13 mouse cellular contexts compared by ENCODE assay signal in the genomic region with DNA sequence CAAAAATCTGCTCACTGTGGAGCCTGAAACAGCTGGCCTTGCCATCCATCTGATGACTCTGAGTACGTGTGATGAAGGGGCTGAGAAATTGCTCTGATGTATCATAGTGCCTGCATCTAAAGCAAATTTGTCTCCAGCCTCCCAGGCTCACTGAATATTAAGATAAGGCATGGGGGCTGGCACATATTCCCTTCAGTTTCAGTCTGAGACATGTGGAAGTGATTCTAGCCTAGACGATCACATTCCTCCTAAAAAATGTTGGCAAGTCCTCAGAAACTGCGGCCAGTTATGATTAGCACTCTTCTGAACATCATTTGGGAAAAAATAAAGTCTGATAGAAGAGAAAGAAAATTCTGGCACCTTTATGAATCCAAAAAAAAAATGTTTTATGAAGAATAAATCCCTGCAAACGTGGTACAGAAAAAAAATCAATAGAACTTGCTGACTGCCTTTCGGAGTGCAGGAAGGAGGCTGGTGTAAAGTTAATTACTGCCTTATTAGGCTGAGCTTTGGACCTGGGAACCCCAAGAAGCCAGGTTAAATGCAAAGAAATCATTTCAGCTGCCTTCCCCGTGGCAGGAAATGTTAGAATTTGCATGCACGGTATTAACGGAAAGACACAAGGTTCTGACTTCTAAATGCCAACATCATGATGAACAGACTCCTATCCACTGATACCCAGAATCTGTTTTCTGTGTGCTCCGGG.
DNase-seq lines count a peak whose midpoint lies in the region; ATAC-seq and TF ChIP-seq lines count a peak whose summit lies in the region.
"Had no signal": no experiment of that assay in that cellular context is flagged by ENCODE, and none has a peak within 500 bp of the region (broad histone marks: within the 10 kb centered on the region; RNA-seq: fewer than 3 reads in every experiment).

No protein-coding gene starts in this region.

- H3K36me3 ChIP-seq in heart, embryonic 11.5 days (ENCODE audit: control insufficient read depth, insufficient read depth, low read length), result no peaks in the 10 kb centered on the region
- H3K36me3 ChIP-seq in lung, postnatal 0 days (ENCODE audit: insufficient read depth, low read length), result no peaks in the 10 kb centered on the region
- H3K36me3 ChIP-seq in liver, embryonic 11.5 days (ENCODE audit: control insufficient read depth, insufficient read depth, low read length), result no peaks in the 10 kb centered on the region

- H3K4me2 ChIP-seq in heart, embryonic 11.5 days, result no peak overlapping the region
- no peak overlapping the region for H3K4me2 ChIP-seq in lung, postnatal 0 days (replicated peaks; ENCODE audit: low read depth, low read length)
- no peak overlapping the region for H3K4me2 ChIP-seq in liver, embryonic 11.5 days

- H3K9ac ChIP-seq in heart, embryonic 11.5 days (ENCODE audit: low read depth, low read length), result no peak overlapping the region
- no peak overlapping the region for H3K9ac ChIP-seq in lung, postnatal 0 days (replicated peaks; ENCODE audit: low read depth)
- H3K9ac ChIP-seq in liver, embryonic 11.5 days (ENCODE audit: low read depth, low read length), result no peak overlapping the region

- intact Hi-C loops in heart, postnatal 14 days (cut with DNase I), result no loop called here

- 65% methylated on average over 9 of the region's 9 CpGs for WGBS in heart, embryonic 11.5 days (ENCODE audit: insufficient replicate concordance)
- 47% methylated on average over 9 of the region's 9 CpGs for WGBS in lung, postnatal 0 days
- 57% methylated on average over 9 of the region's 9 CpGs for WGBS in liver, embryonic 11.5 days

- TF ChIP-seq CTCF in brain, embryonic 14.5 days (IDR thresholded peaks at IDR 0.05; ENCODE audit: borderline replicate concordance, extremely low read depth, insufficient read depth, insufficient read length), result no peak
- no peak for TF ChIP-seq CTCF in lung, postnatal 0 days (IDR thresholded peaks at IDR 0.05)

- TF ChIP-seq EP300 in lung, postnatal 0 days (IDR thresholded peaks at IDR 0.05), result no peak

- H3K4me3 ChIP-seq in heart, embryonic 11.5 days (ENCODE audit: low read depth, low read length), result no peak overlapping the region
- no peak overlapping the region for H3K4me3 ChIP-seq in lung, postnatal 0 days (ENCODE audit: low read depth, low read length)
- H3K4me3 ChIP-seq in liver, embryonic 11.5 days (ENCODE audit: low read depth, low read length), result no peak overlapping the region
- H3K4me3 ChIP-seq: megakaryocyte, embryonic 14.5 days had no signal

- ATAC-seq in heart, embryonic 11.5 days (replicated peaks; ENCODE audit: insufficient number of reproducible peaks, low FRiP score, low TSS enrichment), result no peak
- no peak for ATAC-seq in lung, postnatal 0 days
- ATAC-seq in liver, embryonic 11.5 days (replicated peaks; ENCODE audit: low FRiP score), result no peak
- ATAC-seq: inflammation-experienced regulatory T-cells, adult 6 months had no signal

- H3K4me1 ChIP-seq in heart, embryonic 11.5 days (ENCODE audit: control insufficient read depth, insufficient read depth, low read length), result no peaks in the 10 kb centered on the region
- no peaks in the 10 kb centered on the region for H3K4me1 ChIP-seq in lung, postnatal 0 days (ENCODE audit: insufficient read depth, low read depth, low read length)
- H3K4me1 ChIP-seq in liver, embryonic 11.5 days (replicated peaks; ENCODE audit: control insufficient read depth, insufficient read depth, low read length), result no peaks in the 10 kb centered on the region
- H3K4me1 ChIP-seq: megakaryocyte, embryonic 14.5 days had no signal

- DNase-seq in heart, postnatal 14 days, result peak; percentile 2 to 18
- peak; percentile 14 for DNase-seq in brain, embryonic 14.5 days (ENCODE audit: low read depth)
- peak; percentile 48 for DNase-seq in forelimb bud, embryonic 11.5 days (ENCODE audit: low read depth, low spot score)
- DNase-seq in lung, postnatal 0 days (ENCODE audit: low spot score), result peak; percentile 9
- no peak for DNase-seq in liver, embryonic 11.5 days (ENCODE audit: low spot score)
- no peak for DNase-seq in cerebellum, adult 11-12 months
- DNase-seq in right cerebral cortex, adult 18-20 months, result no peak
- DNase-seq: cerebellum, adult 8-10 months; retina, postnatal 1 day; thymus, postnatal 4 days had no signal

- no peaks in the 10 kb centered on the region for H3K9me3 ChIP-seq in heart, embryonic 11.5 days (replicated peaks; ENCODE audit: control insufficient read depth, low read length)
- no peaks in the 10 kb centered on the region for H3K9me3 ChIP-seq in lung, postnatal 0 days (ENCODE audit: low read length)
- no peaks in the 10 kb centered on the region for H3K9me3 ChIP-seq in liver, embryonic 11.5 days (ENCODE audit: control insufficient read depth, low read length)
- H3K9me3 ChIP-seq: megakaryocyte, embryonic 14.5 days had no signal

- no peak overlapping the region for H3K27ac ChIP-seq in heart, embryonic 11.5 days (ENCODE audit: low read depth, low read length)
- H3K27ac ChIP-seq in lung, postnatal 0 days (ENCODE audit: low read length), result no peak overlapping the region
- H3K27ac ChIP-seq in liver, embryonic 11.5 days (ENCODE audit: low read depth, low read length), result no peak overlapping the region

- no peaks in the 10 kb centered on the region for H3K27me3 ChIP-seq in heart, embryonic 11.5 days (ENCODE audit: control insufficient read depth, insufficient read depth, low read length)
- H3K27me3 ChIP-seq in lung, postnatal 0 days (replicated peaks; ENCODE audit: insufficient read depth, low read length), result no peaks in the 10 kb centered on the region
- H3K27me3 ChIP-seq in liver, embryonic 11.5 days (replicated peaks; ENCODE audit: control insufficient read depth, insufficient read depth, low read length), result no peaks in the 10 kb centered on the region
- H3K27me3 ChIP-seq: megakaryocyte, embryonic 14.5 days had no signal

- no peak for TF ChIP-seq POLR2A in brain, embryonic 14.5 days (IDR thresholded peaks at IDR 0.05; ENCODE audit: borderline replicate concordance, extremely low read depth, insufficient read depth, insufficient read length, poor library complexity, severe bottlenecking)

Comparison
In these comparisons a context has a peak if more than half of its experiments do, and no peak if none do; other contexts are left out.
1. DNase-seq: peak in heart, postnatal 14 days (2 of 2), brain, embryonic 14.5 days (single experiment), forelimb bud, embryonic 11.5 days (single experiment) and lung, postnatal 0 days (single experiment); none in liver, embryonic 11.5 days (single experiment), cerebellum, adult 11-12 months (single experiment) and right cerebral cortex, adult 18-20 months (single experiment).